Mouse (Mus musculus): Measurements from ENCODE around the gene Parvg.

DNA sequence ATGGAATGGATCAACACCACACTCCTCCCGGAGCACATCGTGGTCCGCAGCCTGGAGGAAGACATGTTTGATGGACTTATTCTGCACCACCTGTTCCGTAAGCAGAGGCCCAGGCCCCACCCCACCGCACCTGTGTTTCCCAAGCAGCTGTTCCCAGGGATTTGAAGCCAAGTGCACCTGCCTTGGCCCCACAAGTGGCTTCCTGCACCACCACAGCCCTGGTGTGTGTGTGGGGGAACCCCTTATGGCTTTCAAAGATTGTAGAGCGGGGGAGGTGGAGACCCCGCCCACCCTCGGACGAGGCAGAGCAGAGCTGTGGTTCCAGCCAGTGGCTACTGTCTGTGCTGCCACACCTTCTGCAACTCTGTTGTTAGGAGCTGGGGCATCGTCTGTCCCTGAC is 5.0 kb downstream of the Parvg start:
- TF ChIP-seq CTCF (IDR thresholded peaks at IDR 0.05; ENCODE audit: control insufficient read depth, insufficient read depth, insufficient replicate concordance, low read depth, low read length): no peak
- TF ChIP-seq POLR2A (IDR thresholded peaks at IDR 0.05; ENCODE audit: control insufficient read depth, low read depth, low read length): no peak

Data from testis, adult 2 months (tissue).